In the genomic region with DNA sequence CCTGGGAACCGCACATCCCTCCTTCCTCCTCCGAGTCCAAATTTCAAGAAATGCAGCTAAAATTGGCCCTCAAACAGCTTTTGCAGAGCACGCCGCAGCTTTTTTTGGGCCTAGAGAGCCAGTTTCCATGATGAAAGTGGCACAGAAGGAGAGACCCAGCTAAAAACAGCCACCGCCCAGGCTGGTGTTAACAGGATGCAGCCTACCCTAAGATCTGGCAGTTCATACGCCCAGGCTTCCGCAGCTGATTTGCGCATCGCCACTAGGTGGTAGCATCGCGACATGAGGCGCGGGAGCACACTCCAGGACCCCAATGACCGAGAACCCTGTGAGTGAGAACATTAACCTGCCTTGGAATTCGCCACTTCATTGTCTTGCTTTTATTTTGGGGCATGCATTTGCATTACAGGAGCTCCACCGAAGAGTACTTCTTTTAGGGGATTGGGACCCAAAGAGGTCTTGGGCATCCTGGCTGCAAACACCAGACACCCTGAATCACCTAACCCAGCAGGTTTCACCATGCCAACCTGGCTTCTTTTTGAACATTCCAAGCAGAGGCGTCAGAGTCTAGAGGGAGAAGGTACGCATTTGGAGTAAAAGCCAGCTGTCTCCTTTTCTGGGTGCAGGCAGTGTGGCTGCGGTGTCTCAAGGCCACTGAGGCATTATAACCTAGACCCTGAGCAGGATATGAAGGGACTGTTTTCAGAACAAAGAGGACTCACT, we compare ENCODE assay signal across 8 mouse cellular contexts.
DNase-seq lines count a peak whose midpoint lies in the region; TF ChIP-seq lines count a peak whose summit lies in the region.

No protein-coding gene starts in this region.

- no peak for TF ChIP-seq POLR2A in cerebellum, adult 2 months (IDR thresholded peaks at IDR 0.05; ENCODE audit: borderline replicate concordance, insufficient read depth, low read length)

- H3K4me1 ChIP-seq in cerebellum, adult 2 months (ENCODE audit: control insufficient read depth, insufficient read depth, low read length), result no peaks in the 10 kb centered on the region
- H3K4me1 ChIP-seq in hindbrain, embryonic 10.5 days (replicated peaks), result peaks cover 8% of the 10 kb centered on the region

- no peak overlapping the region for H3K27ac ChIP-seq in cerebellum, adult 2 months (ENCODE audit: insufficient read depth, low read length)
- H3K27ac ChIP-seq in hindbrain, embryonic 10.5 days, result peak overlapping the region; percentile 45; the same call in 1 of the 2 replicates

- H3K4me3 ChIP-seq in cerebellum, adult 2 months (replicated peaks; ENCODE audit: insufficient read depth, low read depth, low read length), result no peak overlapping the region
- H3K4me3 ChIP-seq in hindbrain, embryonic 10.5 days, result no peak overlapping the region

- WGBS in cerebellum, adult 2 months, result 19% methylated on average over 19 of the region's 19 CpGs
- 21% methylated on average over 19 of the region's 19 CpGs for WGBS in hindbrain, embryonic 10.5 days

- peak; percentile 99 for TF ChIP-seq CTCF in cerebellum, adult 2 months (IDR thresholded peaks at IDR 0.05; ENCODE audit: borderline replicate concordance, insufficient read depth, low read depth, low read length)

- H3K27me3 ChIP-seq in cerebellum, adult 2 months (ENCODE audit: control insufficient read depth, insufficient read depth, low read length), result no peaks in the 10 kb centered on the region
- no peaks in the 10 kb centered on the region for H3K27me3 ChIP-seq in hindbrain, embryonic 10.5 days (ENCODE audit: insufficient read depth, poor library complexity, severe bottlenecking)

- peak; percentile 64 for DNase-seq in Muller cell, postnatal 12 days (ENCODE audit: inconsistent ontology term)
- peak; percentile 73 to 83 for DNase-seq in cerebellum, adult 2 months
- peak; percentile 93 to 97 for DNase-seq in frontal cortex, adult 2 months (ENCODE audit: extremely low spot score in 1 of 2, low spot score in 1 of 2)
- DNase-seq in hindbrain, embryonic 10.5 days (ENCODE audit: low spot score), result peak; percentile 86
- peak; percentile 84 for DNase-seq in layer of hippocampus, adult 9-10 months (ENCODE audit: low spot score)
- peak; percentile 84 for DNase-seq in lung, postnatal 10 days
- DNase-seq in right cerebral cortex, adult 18-20 months, result peak; percentile 94
- DNase-seq in urinary bladder, postnatal 36 days (ENCODE audit: low spot score in 2 of 2), result peak; percentile 48 to 60

- H3K9me3 ChIP-seq in hindbrain, embryonic 10.5 days, result no peaks in the 10 kb centered on the region

- H3K36me3 ChIP-seq in hindbrain, embryonic 10.5 days, result no peaks in the 10 kb centered on the region
